Mouse (Mus musculus) heart, embryonic 11.5 days (tissue): Measurements from ENCODE around the gene Phc2. TPM values are rescaled to one million over a fixed set of nuclear protein-coding genes. Genes with fewer than 3 reads are reported as not detected.

Source experiments
- ATAC-seq: fragments of 200-750 bp; cut with Nextera tagmentation; replicated peaks from 2 replicates; pipeline ENCODE4 v1.8.0; 2017; ENCODE audit warnings: moderate library complexity; ENCODE audit not compliant: insufficient number of reproducible peaks, low FRiP score, low TSS enrichment
- H3K27ac ChIP-seq: fragments of 300-500 bp; sonication (generic); 2 replicates; pipeline ENCODE4 v1.5.1; 2014; ENCODE audit warnings: mild to moderate bottlenecking, low read depth, low read length
- H3K27me3 ChIP-seq: fragments of 300-500 bp; sonication (generic); 2 replicates; pipeline ENCODE4 v1.6.1; 2014; ENCODE audit warnings: mild to moderate bottlenecking, low read length, mixed read lengths; ENCODE audit not compliant: control insufficient read depth, insufficient read depth
- H3K36me3 ChIP-seq: fragments of 300-500 bp; sonication (generic); 2 replicates; pipeline ENCODE4 v1.6.1; 2014; ENCODE audit warnings: mild to moderate bottlenecking, low read length, moderate library complexity, mixed read lengths; ENCODE audit not compliant: control insufficient read depth, insufficient read depth
- H3K4me1 ChIP-seq: fragments of 300-500 bp; sonication (generic); 2 replicates; pipeline ENCODE4 v1.6.1; 2014; ENCODE audit warnings: low read length; ENCODE audit not compliant: control insufficient read depth, insufficient read depth
- H3K4me2 ChIP-seq: fragments of 300-500 bp; sonication (generic); 2 replicates; pipeline ENCODE4 v1.6.1; 2014; ENCODE audit warnings: mild to moderate bottlenecking, moderate library complexity
- H3K4me3 ChIP-seq: fragments of 300-500 bp; sonication (generic); 2 replicates; pipeline ENCODE4 v1.5.1; 2014; ENCODE audit warnings: low read depth, low read length
- H3K9ac ChIP-seq: fragments of 300-500 bp; sonication (generic); 2 replicates; pipeline ENCODE4 v1.6.1; 2014; ENCODE audit warnings: mild to moderate bottlenecking, low read depth, low read length, moderate library complexity
- H3K9me3 ChIP-seq: fragments of 300-500 bp; sonication (generic); replicated peaks from 2 replicates; pipeline ENCODE4 v1.6.1; 2016; ENCODE audit warnings: low read length; ENCODE audit not compliant: control insufficient read depth
- WGBS: fragments of 180-500 bp; shearing (Covaris S2); extraction: QIAGEN DNeasy Blood & Tissue Kit; methylation state at CpG from one replicate; pipeline ENCODE4 v1.1.7; 2014; ENCODE audit not compliant: insufficient replicate concordance; 5-methylcytosine and 5-hydroxymethylcytosine counted together
- polyA plus RNA-seq: library from polyadenylated mRNA; unstranded; fragments of >200 nt; fragmentation: Nextera tagmentation; extraction: Ambion mirVana; gene quantifications from 2 replicates; pipeline ENCODE4 v1.2.1, GENCODE M21; 2014

The Phc2 gene
- polyA plus RNA-seq, 1 experiment from 2014 or later = 30.8 TPM

- Histone ChIP-seq H3K4me2 (no peak overlapping the region), H3K36me3 (no peaks in the 10 kb centered on the region), H3K9me3 (no peaks in the 10 kb centered on the region), H3K4me3 (no peak overlapping the region), H3K27me3 (no peaks in the 10 kb centered on the region), H3K27ac (peak overlapping the region; percentile 3; the same call in 1 of the 2 replicates), H3K9ac (no peak overlapping the region), H3K4me1 (peaks cover 21% of the 10 kb centered on the region)
- no peak; the same call in 1 of the 2 replicates for ATAC-seq
- 40% methylated on average over 11 of the region's 11 CpGs for WGBS
These were observed 17.3 kb upstream of the Phc2 start for GRCm38 (mm10) chr4:128637250-128637649.

DNA sequence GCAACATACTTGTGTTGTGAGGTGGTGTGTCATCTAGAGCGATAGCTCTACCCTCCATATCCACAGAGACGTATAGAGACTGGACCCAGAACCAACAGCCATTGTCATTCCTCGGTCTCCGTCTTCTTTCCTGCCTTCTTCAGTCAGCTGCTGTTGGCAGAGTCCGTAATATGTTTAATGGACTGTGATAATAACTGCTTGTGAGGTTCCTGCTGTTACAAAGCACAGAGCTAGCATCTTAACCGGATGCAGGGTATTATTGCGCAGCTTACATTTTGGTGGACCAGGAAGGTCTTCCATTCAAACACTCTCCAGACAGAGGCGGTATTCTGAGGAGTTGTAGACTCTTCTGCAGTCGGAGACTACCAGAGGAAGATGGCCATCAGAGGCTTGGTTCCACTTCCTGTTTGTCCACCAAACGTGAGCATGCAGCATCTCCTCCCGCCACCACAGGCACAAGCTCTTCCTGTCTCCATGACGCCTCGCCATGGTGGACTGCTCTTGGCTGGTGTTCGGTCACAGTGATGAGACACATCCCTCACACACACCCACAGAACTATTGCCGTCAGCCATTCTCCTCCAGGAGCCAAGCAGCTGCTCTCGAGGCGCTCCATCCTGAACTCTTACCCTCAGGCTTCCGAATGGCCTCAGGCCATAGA lies 16.1 kb upstream of the Phc2 start:
- Histone ChIP-seq H3K4me3 (no peak overlapping the region), H3K27ac (no peak overlapping the region), H3K27me3 (no peaks in the 10 kb centered on the region), H3K4me2 (no peak overlapping the region), H3K36me3 (no peaks in the 10 kb centered on the region), H3K9me3 (no peaks in the 10 kb centered on the region), H3K4me1 (peaks cover 26% of the 10 kb centered on the region), H3K9ac (no peak overlapping the region)
- no peak for ATAC-seq
- WGBS = 82% methylated on average over 18 of the region's 18 CpGs

- H3K36me3 ChIP-seq = no peaks in the 10 kb centered on the region
- H3K4me1 ChIP-seq = peaks cover 25% of the 10 kb centered on the region
- H3K27me3 ChIP-seq = no peaks in the 10 kb centered on the region
- no peak overlapping the region for H3K4me3 ChIP-seq
- H3K9ac ChIP-seq = no peak overlapping the region
- ATAC-seq = no peak
- no peaks in the 10 kb centered on the region for H3K9me3 ChIP-seq
- no peak overlapping the region for H3K4me2 ChIP-seq
- 31% methylated on average over 23 of the region's 23 CpGs for WGBS
- peak overlapping the region; percentile 41; the same call in 1 of the 2 replicates for H3K27ac ChIP-seq
These were observed 12.5 kb upstream of the Phc2 start for GRCm38 (mm10) chr4:128641766-128642717.

- peaks cover 18% of the 10 kb centered on the region for H3K4me1 ChIP-seq
- H3K9ac ChIP-seq = no peak overlapping the region
- no peak for ATAC-seq
- H3K9me3 ChIP-seq = no peaks in the 10 kb centered on the region
- H3K4me3 ChIP-seq = no peak overlapping the region
- 72% methylated on average over 6 of the region's 6 CpGs for WGBS
- no peaks in the 10 kb centered on the region for H3K36me3 ChIP-seq
- no peak overlapping the region for H3K4me2 ChIP-seq
- H3K27me3 ChIP-seq = no peaks in the 10 kb centered on the region
- no peak overlapping the region for H3K27ac ChIP-seq
These were observed 8.6 kb upstream of the Phc2 start for GRCm38 (mm10) chr4:128645896-128646295.

DNA sequence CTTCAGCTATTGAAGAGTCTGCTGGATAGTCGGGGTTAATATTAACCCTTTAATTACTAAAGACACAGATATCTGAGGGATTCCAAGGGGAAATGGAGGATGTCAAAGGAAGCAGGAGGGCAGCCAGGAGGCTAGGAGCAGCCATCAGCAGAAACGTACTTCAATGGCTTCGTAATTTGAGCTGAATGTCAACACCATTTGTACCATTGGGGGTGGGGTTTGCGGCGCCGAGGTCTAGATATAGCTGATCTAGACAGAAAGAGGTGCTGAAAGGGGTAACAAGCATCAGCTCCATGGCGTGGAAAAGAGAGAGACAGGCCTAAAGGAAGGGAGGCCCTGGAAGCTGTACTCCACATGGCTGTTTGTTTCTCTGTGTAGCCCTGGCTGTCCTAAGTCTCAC lies 7.7 kb upstream of the Phc2 start:
- peaks cover 16% of the 10 kb centered on the region for H3K4me1 ChIP-seq
- 10% methylated on average over 7 of the region's 7 CpGs for WGBS
- no peaks in the 10 kb centered on the region for H3K27me3 ChIP-seq
- peak overlapping the region; percentile 33; the same call in 1 of the 2 replicates for H3K4me2 ChIP-seq
- no peak for ATAC-seq
- H3K36me3 ChIP-seq = no peaks in the 10 kb centered on the region
- H3K4me3 ChIP-seq = no peak overlapping the region
- no peak overlapping the region for H3K27ac ChIP-seq
- no peaks in the 10 kb centered on the region for H3K9me3 ChIP-seq
- H3K9ac ChIP-seq = no peak overlapping the region

DNA sequence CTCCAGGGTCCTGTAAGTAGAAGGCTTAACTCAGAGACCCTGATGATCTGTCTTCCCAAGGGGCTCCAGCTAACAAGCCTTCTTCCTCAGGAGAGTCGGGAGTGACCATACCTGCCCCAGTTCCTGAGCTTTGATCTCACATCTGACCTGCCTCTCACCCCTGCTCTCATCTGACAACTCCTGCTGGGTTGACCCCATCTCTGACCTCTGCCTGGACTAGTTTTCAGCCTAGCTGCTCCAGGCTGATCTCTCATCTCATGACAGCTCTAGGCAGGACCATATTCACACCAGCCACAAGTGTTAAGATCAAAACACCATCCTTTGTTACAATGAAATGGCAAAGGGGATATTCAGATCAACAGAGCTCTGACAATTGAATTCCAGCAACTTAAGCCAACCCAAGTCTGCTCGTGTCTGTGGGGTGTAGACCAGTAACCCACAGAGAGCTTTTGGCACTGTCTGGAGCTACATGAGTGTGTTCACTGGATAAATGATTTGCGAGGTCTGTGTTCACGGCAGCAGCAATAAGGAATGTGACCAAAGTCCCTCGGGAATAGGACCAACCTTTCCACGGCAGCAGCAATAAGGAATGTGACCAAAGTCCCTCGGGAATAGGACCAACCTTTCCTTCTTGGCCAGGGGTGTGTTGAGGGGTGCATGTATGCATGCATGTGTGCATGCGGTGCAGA lies 5.8 kb upstream of the Phc2 start:
- no peak for ATAC-seq
- H3K27me3 ChIP-seq = no peaks in the 10 kb centered on the region
- H3K4me1 ChIP-seq = peaks cover 7% of the 10 kb centered on the region
- no peak overlapping the region for H3K4me2 ChIP-seq
- no peak overlapping the region for H3K9ac ChIP-seq
- no peak overlapping the region for H3K27ac ChIP-seq
- no peaks in the 10 kb centered on the region for H3K36me3 ChIP-seq
- WGBS = 60% methylated on average over 8 of the region's 8 CpGs
- H3K9me3 ChIP-seq = no peaks in the 10 kb centered on the region
- no peak overlapping the region for H3K4me3 ChIP-seq

DNA sequence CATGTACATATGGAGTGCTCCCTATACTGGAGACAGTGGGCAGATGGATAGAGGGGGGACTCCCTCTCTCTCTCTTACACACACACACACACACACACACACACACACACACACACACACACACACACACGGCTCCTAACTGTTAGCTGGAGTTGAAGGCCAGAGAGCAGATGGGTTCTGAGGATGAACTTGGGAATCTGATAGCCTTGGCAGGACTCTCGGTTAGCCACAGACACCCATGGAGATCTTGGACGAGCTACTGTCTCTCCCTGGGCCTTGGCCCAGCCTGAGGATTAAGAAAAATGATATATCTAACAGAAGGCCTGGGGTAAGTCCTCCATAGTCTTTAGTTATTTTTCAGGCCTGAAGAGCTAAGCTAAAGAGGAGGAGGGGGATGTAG lies 3.0 kb upstream of the Phc2 start:
- 65% methylated on average over 3 of the region's 3 CpGs for WGBS
- no peak overlapping the region for H3K27ac ChIP-seq
- H3K4me3 ChIP-seq = no peak overlapping the region
- no peaks in the 10 kb centered on the region for H3K36me3 ChIP-seq
- H3K9me3 ChIP-seq = no peaks in the 10 kb centered on the region
- peaks cover 6% of the 10 kb centered on the region for H3K4me1 ChIP-seq
- no peak overlapping the region for H3K9ac ChIP-seq
- no peak for ATAC-seq
- H3K4me2 ChIP-seq = no peak overlapping the region
- H3K27me3 ChIP-seq = peaks cover 7% of the 10 kb centered on the region; the same call in 1 of the 2 replicates

- H3K4me2 ChIP-seq = no peak overlapping the region
- no peak overlapping the region; the same call in 1 of the 2 replicates for H3K27ac ChIP-seq
- no peaks in the 10 kb centered on the region for H3K36me3 ChIP-seq
These were observed 1.8 kb upstream of the Phc2 start for GRCm38 (mm10) chr4:128652584-128653298.

More at GRCm38 (mm10) chr4:128652584-128653298, 1.8 kb upstream of the Phc2 start:
- Histone ChIP-seq H3K27me3 (peaks cover 9% of the 10 kb centered on the region; the same call in 1 of the 2 replicates), H3K9ac (no peak overlapping the region), H3K9me3 (no peaks in the 10 kb centered on the region), H3K4me1 (no peaks in the 10 kb centered on the region; the same call in 1 of the 2 replicates), H3K4me3 (no peak overlapping the region)
- no peak for ATAC-seq
- 23% methylated on average over 5 of the region's 5 CpGs for WGBS
